Mouse (Mus musculus): ENCODE results near the gene Plcb4.

- TF ChIP-seq CTCF (IDR thresholded peaks at IDR 0.05) = no peak
- no peak for TF ChIP-seq EP300 (IDR thresholded peaks at IDR 0.05)
These were observed 18.2 kb downstream of the Plcb4 start for GRCm38 (mm10) chr2:135676978-135677501.

Data from lung, postnatal 0 days (tissue).